Mouse (Mus musculus): ENCODE results near the gene Jph2.

GRCm38 (mm10) chr2:163370175-163370574 lies 27.6 kb downstream of the Jph2 start:
- no peak for TF ChIP-seq GATA1 (IDR thresholded peaks at IDR 0.05; ENCODE audit: low read length)
- TF ChIP-seq TAL1 (IDR thresholded peaks at IDR 0.05; ENCODE audit: low read length) = no peak

Data from erythroblast, embryonic 14.5 days (primary cell).